Mouse (Mus musculus): Measurements from ENCODE around the gene Ccdc124. TPM values are rescaled to one million over a fixed set of nuclear protein-coding genes. Genes with fewer than 3 reads are reported as not detected.

Gene Ccdc124
- polyA plus RNA-seq, 1 experiment = 62.8 TPM

DNA sequence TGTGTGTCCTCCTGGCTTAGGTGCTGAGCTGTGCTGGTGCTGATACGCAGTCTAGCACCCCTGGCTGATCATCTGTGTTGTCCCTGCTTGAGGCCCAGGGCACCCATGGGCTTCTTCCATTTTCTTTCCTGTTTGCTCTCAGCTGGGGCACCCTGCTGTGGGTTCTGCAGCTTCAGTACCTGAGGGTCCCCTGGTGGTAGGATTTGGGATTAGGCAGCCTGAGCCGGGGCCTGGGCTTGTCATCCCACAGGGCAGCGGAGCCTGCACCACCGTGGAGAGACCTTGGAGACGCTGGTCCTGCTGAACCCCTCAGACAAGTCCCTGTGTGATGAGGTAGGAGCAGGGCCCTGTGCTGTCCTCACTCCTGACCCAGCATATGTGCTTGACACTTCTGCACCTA, 37.9 kb upstream of the Ccdc124 start:
- Histone ChIP-seq H3K27me3 (ENCODE audit: control insufficient read depth, insufficient read depth, low read length, poor library complexity, severe bottlenecking) (no peaks in the 10 kb centered on the region), H3K9ac (ENCODE audit: low read depth, poor library complexity, severe bottlenecking) (no peak overlapping the region), H3K9me3 (replicated peaks; ENCODE audit: control insufficient read depth, insufficient read depth, low read length, poor library complexity, severe bottlenecking) (no peaks in the 10 kb centered on the region), H3K4me3 (ENCODE audit: low read depth, low read length) (no peak overlapping the region), H3K27ac (ENCODE audit: insufficient read depth, low read length) (no peak overlapping the region), H3K36me3 (ENCODE audit: control insufficient read depth, insufficient read depth, low read length, poor library complexity, severe bottlenecking) (peaks cover 1% of the 10 kb centered on the region), H3K4me1 (ENCODE audit: control insufficient read depth, insufficient read depth, low read length) (peaks cover 2% of the 10 kb centered on the region)
- no peak for TF ChIP-seq EP300 (IDR thresholded peaks at IDR 0.05; ENCODE audit: insufficient read depth, low read depth, low read length)
- peak; percentile 23 for TF ChIP-seq CTCF (IDR thresholded peaks at IDR 0.05; ENCODE audit: low read depth, low read length)
- TF ChIP-seq POLR2A (IDR thresholded peaks at IDR 0.05; ENCODE audit: insufficient read depth, low read length) = no peak

DNA sequence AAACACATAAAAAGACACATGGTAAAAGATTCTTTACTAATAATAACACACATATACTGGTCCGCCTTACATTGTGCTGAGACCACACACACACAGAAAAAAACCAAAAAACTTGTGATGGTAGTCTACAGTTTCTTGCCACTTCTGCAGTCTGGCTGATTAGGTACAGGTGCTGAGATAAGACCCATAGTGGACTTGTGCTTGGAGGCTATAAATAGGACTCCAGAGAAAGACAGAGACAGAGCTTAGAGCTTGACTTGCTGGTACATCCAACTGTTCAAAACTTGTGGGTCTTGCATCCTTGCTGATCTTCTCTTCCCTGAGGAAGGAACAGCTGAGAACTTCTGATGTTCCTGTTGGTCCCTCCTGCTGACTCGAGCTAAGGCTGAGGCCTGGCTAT, 33.8 kb upstream of the Ccdc124 start:
- Histone ChIP-seq H3K27me3 (ENCODE audit: control insufficient read depth, insufficient read depth, low read length, poor library complexity, severe bottlenecking) (no peaks in the 10 kb centered on the region), H3K27ac (ENCODE audit: insufficient read depth, low read length) (no peak overlapping the region), H3K4me3 (ENCODE audit: low read depth, low read length) (no peak overlapping the region), H3K9ac (ENCODE audit: low read depth, poor library complexity, severe bottlenecking) (no peak overlapping the region), H3K9me3 (replicated peaks; ENCODE audit: control insufficient read depth, insufficient read depth, low read length, poor library complexity, severe bottlenecking) (no peaks in the 10 kb centered on the region), H3K36me3 (ENCODE audit: control insufficient read depth, insufficient read depth, low read length, poor library complexity, severe bottlenecking) (no peaks in the 10 kb centered on the region), H3K4me1 (ENCODE audit: control insufficient read depth, insufficient read depth, low read length) (peaks cover 6% of the 10 kb centered on the region)
- TF ChIP-seq CTCF (IDR thresholded peaks at IDR 0.05; ENCODE audit: low read depth, low read length) (no peak), POLR2A (IDR thresholded peaks at IDR 0.05; ENCODE audit: insufficient read depth, low read length) (no peak), EP300 (IDR thresholded peaks at IDR 0.05; ENCODE audit: insufficient read depth, low read depth, low read length) (no peak)

DNA sequence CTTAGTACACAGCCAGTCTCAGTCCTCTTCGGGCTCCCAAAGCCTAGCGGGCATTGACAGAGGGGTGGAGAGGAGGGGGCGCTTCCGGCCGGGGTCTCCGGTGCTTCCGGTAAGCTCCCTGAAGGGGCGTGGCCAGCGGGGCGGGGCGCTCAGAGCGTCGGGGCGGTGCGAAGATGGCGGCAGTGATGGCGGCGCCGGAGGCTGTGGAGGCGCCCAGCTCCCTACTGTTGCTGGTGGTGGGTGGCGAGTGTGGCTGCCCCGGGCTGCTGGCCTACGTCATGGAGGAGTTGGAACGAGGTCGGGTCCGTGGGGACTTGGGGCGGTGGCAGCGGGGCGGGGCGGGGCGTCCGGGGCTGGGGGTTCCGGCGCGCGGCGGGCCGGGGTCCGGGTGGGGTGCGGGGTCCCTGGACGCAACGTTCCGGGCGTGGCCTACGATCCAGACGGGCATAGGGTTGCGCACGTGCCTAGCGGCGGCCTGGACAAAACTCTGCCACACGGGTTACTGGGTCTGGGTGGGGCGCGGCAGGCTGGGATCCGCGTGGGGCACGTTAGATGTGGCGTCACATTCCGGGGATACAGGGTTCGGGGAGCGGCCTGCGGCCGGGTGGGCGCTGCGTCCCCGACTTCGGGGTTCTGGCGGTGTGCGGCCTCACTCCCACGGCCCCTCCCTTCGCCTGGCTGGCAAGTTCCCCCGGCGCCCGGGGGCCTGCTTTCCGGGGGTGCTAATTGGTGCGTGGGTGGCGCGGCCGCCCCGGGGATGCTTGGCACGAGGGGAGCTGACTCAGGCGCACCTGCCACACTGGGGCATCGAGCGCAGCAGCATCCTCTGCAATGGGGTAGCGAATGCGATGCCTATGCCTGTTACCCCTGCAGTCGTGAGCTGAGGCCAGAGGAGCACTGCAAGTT, 32.3 kb upstream of the Ccdc124 start, which contains the start of gene Map1s:
Gene Map1s, plus strand, starts transcription at position 102 of the 906 bp plus-strand sequence.
- Histone ChIP-seq H3K9me3 (replicated peaks; ENCODE audit: control insufficient read depth, insufficient read depth, low read length, poor library complexity, severe bottlenecking) (no peaks in the 10 kb centered on the region), H3K4me3 (ENCODE audit: low read depth, low read length) (peak within 1 kb of the TSS; percentile 82), H3K27ac (ENCODE audit: insufficient read depth, low read length) (peak within 1 kb of the TSS; percentile 57; the same call in 1 of the 2 replicates), H3K4me1 (ENCODE audit: control insufficient read depth, insufficient read depth, low read length) (peaks cover 6% of the 10 kb centered on the region), H3K9ac (ENCODE audit: low read depth, poor library complexity, severe bottlenecking) (peak within 1 kb of the TSS; percentile 93), H3K36me3 (ENCODE audit: control insufficient read depth, insufficient read depth, low read length, poor library complexity, severe bottlenecking) (no peaks in the 10 kb centered on the region), H3K27me3 (ENCODE audit: control insufficient read depth, insufficient read depth, low read length, poor library complexity, severe bottlenecking) (no peaks in the 10 kb centered on the region)
- TF ChIP-seq POLR2A (IDR thresholded peaks at IDR 0.05; ENCODE audit: insufficient read depth, low read length) (peak; percentile 27), CTCF (IDR thresholded peaks at IDR 0.05; ENCODE audit: low read depth, low read length) (no peak), EP300 (IDR thresholded peaks at IDR 0.05; ENCODE audit: insufficient read depth, low read depth, low read length) (no peak)

DNA sequence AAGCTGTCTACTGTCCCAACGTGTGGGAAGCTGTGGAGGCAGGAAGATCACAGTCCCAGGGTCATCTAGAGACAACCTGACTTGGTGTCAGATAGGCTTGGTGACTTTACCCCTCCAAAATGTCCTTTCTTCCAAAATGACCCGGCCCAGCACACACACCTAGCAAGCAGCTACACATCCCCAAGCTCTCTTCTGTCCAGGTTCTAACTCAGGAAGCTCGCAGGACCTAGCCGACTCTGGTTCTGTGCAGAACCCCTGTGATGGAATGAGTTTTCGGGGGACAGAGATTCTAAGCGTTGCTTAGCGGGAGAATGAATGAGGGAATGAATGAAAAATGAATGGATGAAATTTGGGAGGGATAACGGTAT, 31.7 kb upstream of the Ccdc124 start:
- TF ChIP-seq POLR2A (IDR thresholded peaks at IDR 0.05; ENCODE audit: insufficient read depth, low read length) (no peak), EP300 (IDR thresholded peaks at IDR 0.05; ENCODE audit: insufficient read depth, low read depth, low read length) (no peak), CTCF (IDR thresholded peaks at IDR 0.05; ENCODE audit: low read depth, low read length) (no peak)
- Histone ChIP-seq H3K9me3 (replicated peaks; ENCODE audit: control insufficient read depth, insufficient read depth, low read length, poor library complexity, severe bottlenecking) (no peaks in the 10 kb centered on the region), H3K36me3 (ENCODE audit: control insufficient read depth, insufficient read depth, low read length, poor library complexity, severe bottlenecking) (no peaks in the 10 kb centered on the region), H3K4me3 (ENCODE audit: low read depth, low read length) (peak overlapping the region; percentile 82), H3K27ac (ENCODE audit: insufficient read depth, low read length) (0 out of 2 replicates have a peak overlapping the region, but pooled peaks have one; percentile 18), H3K9ac (ENCODE audit: low read depth, poor library complexity, severe bottlenecking) (peak overlapping the region; percentile 93), H3K27me3 (ENCODE audit: control insufficient read depth, insufficient read depth, low read length, poor library complexity, severe bottlenecking) (no peaks in the 10 kb centered on the region), H3K4me1 (ENCODE audit: control insufficient read depth, insufficient read depth, low read length) (peaks cover 6% of the 10 kb centered on the region)

DNA sequence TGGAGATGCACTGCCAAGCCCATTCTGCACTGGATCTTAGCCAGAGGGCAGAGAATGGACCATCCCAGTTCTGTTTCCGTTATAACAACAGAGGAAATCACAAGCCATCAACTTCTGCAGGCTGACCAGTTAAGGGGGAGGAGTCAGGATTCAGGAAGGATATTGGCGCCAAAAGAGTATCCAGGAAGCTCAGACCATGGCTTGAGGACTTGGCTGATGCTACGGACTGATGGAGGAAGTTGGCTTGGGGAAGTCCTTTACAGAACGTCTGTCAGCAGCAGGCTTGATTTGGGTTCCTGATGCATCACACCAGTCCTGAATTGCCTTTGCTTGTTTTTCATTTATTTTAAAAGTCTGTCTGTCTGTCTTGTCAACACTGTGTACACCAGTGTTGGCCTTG, 30.8 kb upstream of the Ccdc124 start:
- no peak overlapping the region for H3K27ac ChIP-seq (ENCODE audit: insufficient read depth, low read length)
- H3K4me3 ChIP-seq (ENCODE audit: low read depth, low read length) = no peak overlapping the region
- peaks cover 6% of the 10 kb centered on the region for H3K4me1 ChIP-seq (ENCODE audit: control insufficient read depth, insufficient read depth, low read length)
- H3K36me3 ChIP-seq (ENCODE audit: control insufficient read depth, insufficient read depth, low read length, poor library complexity, severe bottlenecking) = no peaks in the 10 kb centered on the region
- H3K27me3 ChIP-seq (ENCODE audit: control insufficient read depth, insufficient read depth, low read length, poor library complexity, severe bottlenecking) = no peaks in the 10 kb centered on the region
- no peak overlapping the region for H3K9ac ChIP-seq (ENCODE audit: low read depth, poor library complexity, severe bottlenecking)
- no peak for TF ChIP-seq CTCF (IDR thresholded peaks at IDR 0.05; ENCODE audit: low read depth, low read length)
- no peak for TF ChIP-seq EP300 (IDR thresholded peaks at IDR 0.05; ENCODE audit: insufficient read depth, low read depth, low read length)
- TF ChIP-seq POLR2A (IDR thresholded peaks at IDR 0.05; ENCODE audit: insufficient read depth, low read length) = no peak
- H3K9me3 ChIP-seq (replicated peaks; ENCODE audit: control insufficient read depth, insufficient read depth, low read length, poor library complexity, severe bottlenecking) = no peaks in the 10 kb centered on the region

DNA sequence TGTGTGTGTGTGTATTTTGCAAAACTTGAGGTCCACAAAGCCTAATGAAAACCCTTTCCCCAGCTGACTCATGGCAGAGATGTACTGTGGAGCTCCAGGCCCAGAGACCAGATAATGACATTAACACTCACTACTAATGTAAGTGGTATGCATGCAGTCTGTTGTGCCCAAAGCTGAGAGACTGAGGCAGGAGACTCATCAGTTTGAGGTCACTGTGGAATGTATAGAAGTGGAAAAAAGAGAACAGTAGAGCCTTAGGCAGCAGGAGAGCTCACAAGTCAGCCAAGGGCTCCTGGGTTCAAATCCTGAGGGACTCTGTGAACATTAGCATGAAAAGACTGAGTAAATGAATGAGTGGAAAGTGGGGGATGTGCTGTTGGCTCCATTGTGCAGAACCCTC, 29.8 kb upstream of the Ccdc124 start:
- no peaks in the 10 kb centered on the region for H3K36me3 ChIP-seq (ENCODE audit: control insufficient read depth, insufficient read depth, low read length, poor library complexity, severe bottlenecking)
- H3K9me3 ChIP-seq (replicated peaks; ENCODE audit: control insufficient read depth, insufficient read depth, low read length, poor library complexity, severe bottlenecking) = no peaks in the 10 kb centered on the region
- no peak overlapping the region for H3K27ac ChIP-seq (ENCODE audit: insufficient read depth, low read length)
- H3K27me3 ChIP-seq (ENCODE audit: control insufficient read depth, insufficient read depth, low read length, poor library complexity, severe bottlenecking) = no peaks in the 10 kb centered on the region
- peaks cover 6% of the 10 kb centered on the region for H3K4me1 ChIP-seq (ENCODE audit: control insufficient read depth, insufficient read depth, low read length)
- H3K9ac ChIP-seq (ENCODE audit: low read depth, poor library complexity, severe bottlenecking) = no peak overlapping the region
- no peak overlapping the region for H3K4me3 ChIP-seq (ENCODE audit: low read depth, low read length)
- TF ChIP-seq POLR2A (IDR thresholded peaks at IDR 0.05; ENCODE audit: insufficient read depth, low read length) (no peak), EP300 (IDR thresholded peaks at IDR 0.05; ENCODE audit: insufficient read depth, low read depth, low read length) (no peak), CTCF (IDR thresholded peaks at IDR 0.05; ENCODE audit: low read depth, low read length) (no peak)
